25 mouse cellular contexts compared by ENCODE assay signal in genomic region chr14:57527598-57527997, GRCm38 (mm10). TPM values are rescaled to one million over a fixed set of nuclear protein-coding genes. Genes with fewer than 3 reads are reported as not detected.
DNase-seq lines count a peak whose midpoint lies in the region; TF ChIP-seq lines count a peak whose summit lies in the region.
"Had no signal": no experiment of that assay in that cellular context is flagged by ENCODE, and none has a peak within 500 bp of the region (broad histone marks: within the 10 kb centered on the region; RNA-seq: fewer than 3 reads in every experiment).

No protein-coding gene starts in this region.

- no peak for TF ChIP-seq POLR2A in ES-Bruce4 (IDR thresholded peaks at IDR 0.05; ENCODE audit: insufficient read depth, low read length)
- no peak for TF ChIP-seq POLR2A in cortical plate, adult 2 months (IDR thresholded peaks at IDR 0.05; ENCODE audit: extremely low read depth, insufficient read depth, low read length)

- no peaks in the 10 kb centered on the region for H3K9me3 ChIP-seq in ES-Bruce4 (replicated peaks; ENCODE audit: control insufficient read depth, insufficient read depth, low read length, poor library complexity, severe bottlenecking)
- H3K9me3 ChIP-seq: embryonic facial prominence, embryonic 13.5 days; embryonic facial prominence, embryonic 15.5 days; forebrain, embryonic 10.5 days; forebrain, embryonic 12.5 days; G1E had no signal

- no peak for TF ChIP-seq CTCF in left cerebral cortex, adult 2 months (IDR thresholded peaks at IDR 0.05)
- TF ChIP-seq CTCF in ES-Bruce4 (IDR thresholded peaks at IDR 0.05; ENCODE audit: low read depth, low read length): no peak
- no peak for TF ChIP-seq CTCF in cortical plate, adult 2 months (IDR thresholded peaks at IDR 0.05; ENCODE audit: extremely low read depth, insufficient read depth, low read length)

- H3K4me3 ChIP-seq in left cerebral cortex, adult 2 months: no peak overlapping the region
- H3K4me3 ChIP-seq in ES-Bruce4 (ENCODE audit: low read depth, low read length): no peak overlapping the region
- no peak overlapping the region for H3K4me3 ChIP-seq in cortical plate, adult 2 months (ENCODE audit: insufficient read depth, low read length)
- H3K4me3 ChIP-seq: embryonic facial prominence, embryonic 13.5 days; embryonic facial prominence, embryonic 15.5 days; erythroblast, embryonic 14.5 days; forebrain, embryonic 10.5 days; forebrain, embryonic 12.5 days had no signal

- no peak overlapping the region for H3K9ac ChIP-seq in ES-Bruce4 (ENCODE audit: low read depth, poor library complexity, severe bottlenecking)
- H3K9ac ChIP-seq: embryonic facial prominence, embryonic 13.5 days; embryonic facial prominence, embryonic 15.5 days; forebrain, embryonic 12.5 days had no signal

- no peaks in the 10 kb centered on the region for H3K27me3 ChIP-seq in ES-Bruce4 (ENCODE audit: control insufficient read depth, insufficient read depth, low read length, poor library complexity, severe bottlenecking)
- H3K27me3 ChIP-seq: embryonic facial prominence, embryonic 15.5 days had no signal

- peak overlapping the region; percentile 66 for H3K27ac ChIP-seq in left cerebral cortex, adult 2 months
- H3K27ac ChIP-seq in ES-Bruce4 (ENCODE audit: insufficient read depth, low read length): peak overlapping the region; percentile 38
- peak overlapping the region; percentile 54 for H3K27ac ChIP-seq in cortical plate, adult 2 months (ENCODE audit: insufficient read depth, low read length)
- H3K27ac ChIP-seq: embryonic facial prominence, embryonic 13.5 days; embryonic facial prominence, embryonic 15.5 days; forebrain, embryonic 10.5 days; forebrain, embryonic 12.5 days had no signal

- no peak for TF ChIP-seq EP300 in ES-Bruce4 (IDR thresholded peaks at IDR 0.05; ENCODE audit: insufficient read depth, low read depth, low read length)

- peak; percentile 54 for DNase-seq in cerebellum, adult 9-11 months
- no peak for DNase-seq in cerebellum, postnatal 14 days
- no peak for DNase-seq in left cerebral cortex, adult 2 months (ENCODE audit: extremely low spot score in 1 of 2, low spot score in 2 of 2)
- no peak for DNase-seq in left cerebral cortex, adult 9 months (ENCODE audit: low spot score in 2 of 2)
- no peak for DNase-seq in frontal cortex, postnatal 25 days (ENCODE audit: low spot score in 2 of 2)
- DNase-seq in frontal cortex, adult 2 months (ENCODE audit: extremely low spot score in 1 of 2, low spot score in 1 of 2): no peak
- DNase-seq: adrenal gland, adult 8-10 months; adrenal gland, postnatal 14 days; adrenal gland, postnatal 36 days; B cell, adult 2 months; cerebellum, adult 11-12 months; cerebellum, adult 2 months; cerebellum, adult 9-10 months; cerebellum, postnatal 25 days; embryo, embryonic 11 days had no signal

- H3K36me3 ChIP-seq in ES-Bruce4 (ENCODE audit: control insufficient read depth, insufficient read depth, low read length, poor library complexity, severe bottlenecking): no peaks in the 10 kb centered on the region
- H3K36me3 ChIP-seq: embryonic facial prominence, embryonic 13.5 days; embryonic facial prominence, embryonic 15.5 days; forebrain, embryonic 10.5 days; forebrain, embryonic 12.5 days; G1E had no signal

- intact Hi-C loops in left cerebral cortex, adult 2 months (cut with DNase I): loop anchor here (5.0 kb wide), 2 partner anchors 90 to 115 kb away; no protein-coding TSS in a partner anchor

- peaks cover 13% of the 10 kb centered on the region for H3K4me1 ChIP-seq in ES-Bruce4 (ENCODE audit: control insufficient read depth, insufficient read depth, low read length)
- H3K4me1 ChIP-seq in cortical plate, adult 2 months (ENCODE audit: control insufficient read depth, insufficient read depth, low read length): peaks cover 9% of the 10 kb centered on the region; the same call in 1 of the 2 replicates

RNA-seq across cellular contexts. Expression of gene Il17d, which starts 3.0 kb away (rescaled TPM):
- 10 to 100 TPM; 15.4 to 17.7 TPM for total RNA-seq in left cerebral cortex, adult 2 months (2021)
- 1.4 and 2.1 TPM in 2 replicates for polyA plus RNA-seq in ES-Bruce4 (2011; ENCODE audit: insufficient read depth, insufficient read length, low read depth, missing spikeins)
- polyA plus RNA-seq in cortical plate, adult 2 months (2012; rRNA removed): 23.9 and 24.8 TPM in 2 replicates
- 29.5 and 31.7 TPM in 2 replicates for polyA plus RNA-seq in frontal cortex, adult 2 months (2012; rRNA removed)
- total RNA-seq: G1E had no signal
- polyA plus RNA-seq: activated CD4-positive, CD25-positive, alpha-beta regulatory T cell, adult 4 months; CD4-positive, CD25-positive, alpha-beta regulatory T cell, adult 4 months; erythroblast, embryonic 14.5 days had no signal

RNA-seq across cellular contexts. Expression of gene Eef1akmt1, which starts 43.8 kb away (rescaled TPM):
- total RNA-seq in left cerebral cortex, adult 2 months (2021): 10 to 100 TPM; 30.7 to 38.0 TPM
- 26.4 and 28.9 TPM in 2 replicates for polyA plus RNA-seq in ES-Bruce4 (2011; ENCODE audit: insufficient read depth, insufficient read length, low read depth, missing spikeins)
- 49.3 and 53.2 TPM in 2 replicates for polyA plus RNA-seq in cortical plate, adult 2 months (2012; rRNA removed)
- polyA plus RNA-seq in frontal cortex, adult 2 months (2012; rRNA removed): 40.9 and 43.0 TPM in 2 replicates
